Mouse (Mus musculus): ENCODE measurements at regions not wholly inside any gene's neighbourhood (a gene's known extent, or its start where the extent isn't known, plus 50 kb on each side); places are given as distances from the start of the nearest gene placed in this dataset.

DNA sequence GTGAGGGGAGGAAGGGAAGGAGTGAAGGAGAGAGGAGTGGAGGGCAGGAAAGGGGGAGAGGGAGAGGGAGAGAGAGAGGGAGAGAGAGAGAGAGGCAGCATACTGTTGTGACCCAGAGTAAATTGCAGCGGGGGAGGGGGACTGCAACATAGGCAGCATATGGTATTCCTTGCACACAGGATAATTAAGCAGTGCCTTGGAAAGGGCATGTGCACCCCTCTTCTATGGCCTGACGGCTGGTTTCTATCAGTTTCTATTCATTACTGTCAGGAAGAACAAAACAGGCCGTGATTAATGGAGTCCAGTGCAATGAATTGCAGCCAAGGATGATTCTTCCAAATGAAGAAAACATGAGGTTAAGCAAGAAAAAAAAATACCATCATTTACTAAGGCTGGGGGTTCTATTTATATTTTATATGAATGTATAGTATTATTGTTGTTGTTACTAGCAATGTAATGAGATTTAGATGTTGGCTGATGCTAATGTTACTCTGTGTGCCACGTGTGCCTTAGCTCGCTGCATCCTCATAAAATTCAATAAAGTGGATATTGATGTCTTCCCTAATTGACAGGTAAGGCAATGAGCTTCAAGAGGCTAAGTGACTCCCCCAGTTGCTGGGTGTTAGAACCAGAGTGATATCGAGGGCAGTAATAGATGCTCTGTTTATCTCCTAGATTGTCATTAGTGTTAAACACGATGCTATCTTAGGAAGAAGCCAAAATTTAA lies 181.3 kb downstream of the Gm19935 start:
- DNase-seq (ENCODE audit: extremely low spot score) = peak; percentile 39

DNA sequence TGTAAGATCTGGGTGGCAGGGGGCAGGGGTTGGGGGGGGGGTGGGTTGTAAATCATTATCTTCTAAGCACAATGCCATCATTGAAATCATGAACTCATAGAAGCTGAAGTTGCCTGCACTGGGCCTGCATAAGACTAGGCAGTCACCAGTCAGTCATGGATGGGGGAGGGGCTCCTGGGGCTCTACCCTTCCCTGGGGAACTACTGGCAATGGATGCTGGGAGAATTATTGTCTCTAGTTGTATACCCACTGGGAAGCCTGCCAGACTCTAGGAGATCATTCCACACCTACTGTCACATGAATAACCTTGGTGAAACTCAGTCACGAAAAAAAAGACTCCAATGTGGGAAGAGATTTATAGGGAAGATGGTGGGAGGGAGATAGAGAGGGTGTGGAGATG lies 186.4 kb downstream of the Gm19935 start:
- no peak for DNase-seq (ENCODE audit: extremely low spot score)

DNA sequence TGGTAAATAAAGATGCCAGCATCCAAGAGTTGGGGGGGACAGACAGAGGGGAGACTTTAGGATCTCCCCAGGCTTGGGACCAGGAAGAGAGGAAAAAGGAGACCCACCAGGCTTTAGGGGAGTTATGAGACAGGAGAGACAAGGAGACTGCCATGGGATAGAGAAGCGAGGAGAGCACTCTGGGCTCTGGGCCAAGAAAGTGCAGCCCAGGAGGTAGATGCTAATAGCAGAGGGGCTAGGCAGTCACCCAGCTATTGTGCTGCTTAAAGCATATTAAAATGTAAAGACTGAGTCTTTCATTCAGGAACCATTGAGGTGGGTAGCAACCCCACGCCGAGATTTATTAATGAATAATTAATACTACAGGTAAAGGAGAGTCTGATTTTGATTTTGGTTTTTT lies 208.8 kb downstream of the Gm19935 start:
- no peak for DNase-seq (ENCODE audit: extremely low spot score)

DNA sequence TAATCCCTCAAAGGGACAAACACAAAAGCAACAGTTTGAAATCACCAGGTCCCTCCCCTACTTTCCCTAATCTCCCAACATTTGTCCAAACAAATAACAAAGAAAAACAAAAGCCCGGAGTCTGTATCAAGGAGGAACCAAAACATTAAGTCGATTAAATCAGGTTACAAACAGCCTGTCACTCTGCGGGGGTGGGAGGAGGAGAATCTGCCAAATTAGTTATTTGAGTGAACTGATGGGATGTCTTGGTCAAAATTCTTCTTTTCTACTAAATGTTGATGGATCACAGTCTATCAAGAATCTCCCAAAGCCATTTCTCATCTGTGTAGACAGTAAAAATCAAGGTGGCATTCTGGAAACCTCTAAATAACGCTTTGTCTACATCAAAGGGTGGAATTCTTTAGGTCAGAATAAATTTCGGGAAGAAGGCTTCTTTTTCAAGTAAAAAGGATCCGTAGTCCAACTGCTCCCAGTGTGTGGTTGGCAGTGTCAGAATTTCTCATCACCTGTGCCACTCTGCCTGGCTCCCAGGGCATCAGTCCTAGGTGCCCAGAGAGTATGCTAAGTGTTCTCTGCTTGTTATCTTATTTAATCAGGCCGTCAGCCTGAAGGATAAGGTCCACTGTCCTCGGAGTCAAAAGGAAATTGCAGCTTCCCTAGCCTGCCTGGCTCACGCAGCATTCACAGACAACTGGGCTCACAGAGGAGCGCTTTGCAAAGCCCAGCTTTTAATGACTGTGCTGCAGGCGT lies 216.1 kb downstream of the Gm19935 start:
- no peak for DNase-seq (ENCODE audit: extremely low spot score)

DNA sequence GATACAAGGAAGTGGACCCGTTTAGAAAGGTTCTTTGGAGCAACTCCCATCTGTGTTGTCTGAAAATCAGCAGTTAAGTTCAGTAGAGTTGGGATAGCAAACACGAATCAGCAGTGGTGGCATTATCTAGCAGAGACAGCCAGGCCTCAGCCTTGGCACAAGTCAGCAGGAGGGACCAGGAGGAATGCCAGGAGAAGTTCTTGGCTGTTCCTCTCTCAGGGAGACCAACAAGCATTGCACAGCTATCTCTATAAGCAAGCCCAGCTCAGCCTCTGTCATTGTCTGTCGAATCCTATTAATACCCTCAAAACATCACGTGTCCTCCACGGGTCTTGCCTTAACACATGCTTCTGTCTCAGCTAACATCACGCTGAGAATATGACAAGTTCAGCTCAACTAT lies 219.8 kb downstream of the Gm19935 start:
- DNase-seq (ENCODE audit: extremely low spot score) = no peak

DNA sequence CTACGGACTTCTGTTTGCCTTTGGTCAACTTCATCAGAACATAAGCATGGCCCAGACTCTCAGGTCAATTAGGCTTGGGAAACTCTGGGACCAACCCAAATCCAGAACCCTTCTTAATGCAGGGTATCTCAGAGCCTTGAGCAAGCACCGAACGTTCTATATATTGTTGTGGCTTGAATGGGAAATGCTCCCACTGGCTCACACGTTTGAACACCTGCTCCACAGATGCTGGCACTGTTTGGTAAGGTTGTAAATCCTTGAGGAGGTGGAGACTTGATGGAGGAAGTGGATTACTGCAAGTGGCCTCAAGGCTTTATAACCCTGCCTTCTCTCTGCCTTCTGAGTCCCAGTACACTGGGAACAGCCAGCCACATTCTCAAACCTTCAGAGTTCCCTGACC lies 231.3 kb upstream of the Tox3 start:
- no peak for DNase-seq (ENCODE audit: extremely low spot score)

DNA sequence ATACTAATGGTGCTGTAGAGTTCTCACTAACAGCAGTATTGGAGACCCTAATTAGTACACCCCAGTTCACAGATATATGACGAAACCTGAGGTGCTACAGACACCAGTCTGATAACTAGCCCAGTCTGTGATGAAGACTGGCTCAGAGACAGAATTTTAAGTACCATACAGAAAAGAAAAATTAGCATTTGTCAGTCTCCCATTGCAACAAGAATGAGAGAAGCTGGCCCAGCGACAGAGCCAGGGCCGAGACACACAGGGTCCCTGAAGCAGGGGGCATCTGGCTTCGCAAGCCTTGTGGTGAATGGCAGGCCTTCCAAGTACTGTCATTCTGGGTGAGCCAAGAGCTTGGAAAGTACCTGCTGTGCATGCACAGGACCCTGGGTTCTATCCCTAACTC lies 228.8 kb upstream of the Tox3 start:
- no peak for DNase-seq (ENCODE audit: extremely low spot score)

DNA sequence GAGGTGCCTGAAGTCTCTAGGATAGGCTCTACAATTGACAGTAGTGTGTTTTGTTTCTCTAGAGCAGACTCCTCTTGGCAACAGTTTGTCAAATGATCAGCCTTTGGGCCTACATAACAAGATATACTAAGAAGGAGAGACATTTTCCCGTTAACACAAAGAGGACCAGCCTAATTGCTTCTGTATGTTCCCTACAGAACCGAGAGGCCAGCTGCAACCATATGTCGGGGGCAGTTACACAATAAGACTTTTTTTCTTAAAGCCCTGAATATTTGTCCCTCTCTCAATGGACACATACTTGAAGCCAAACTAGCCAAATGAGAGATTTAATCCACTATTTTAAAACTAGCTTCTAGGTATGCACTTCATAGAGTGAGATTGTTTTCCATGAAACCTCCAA lies 226.5 kb upstream of the Tox3 start:
- no peak for DNase-seq (ENCODE audit: extremely low spot score)

DNA sequence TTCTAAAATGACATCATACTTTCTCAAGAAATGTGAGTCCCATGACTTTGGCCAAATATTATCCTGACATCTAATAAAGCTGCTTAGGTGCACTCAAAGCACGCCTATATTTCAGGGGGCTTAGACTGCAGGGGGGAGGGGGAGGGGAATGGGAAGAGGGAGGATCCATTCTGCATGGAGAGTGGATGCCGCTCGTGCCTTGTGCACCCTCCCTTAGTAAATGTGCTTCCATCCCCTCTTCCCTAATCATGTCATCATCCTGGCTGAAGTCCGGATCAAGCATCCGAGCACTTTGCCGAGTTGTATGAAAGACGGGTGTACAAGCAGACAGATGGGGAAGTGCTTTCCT lies 207.9 kb upstream of the Tox3 start:
- DNase-seq (ENCODE audit: extremely low spot score) = no peak

DNA sequence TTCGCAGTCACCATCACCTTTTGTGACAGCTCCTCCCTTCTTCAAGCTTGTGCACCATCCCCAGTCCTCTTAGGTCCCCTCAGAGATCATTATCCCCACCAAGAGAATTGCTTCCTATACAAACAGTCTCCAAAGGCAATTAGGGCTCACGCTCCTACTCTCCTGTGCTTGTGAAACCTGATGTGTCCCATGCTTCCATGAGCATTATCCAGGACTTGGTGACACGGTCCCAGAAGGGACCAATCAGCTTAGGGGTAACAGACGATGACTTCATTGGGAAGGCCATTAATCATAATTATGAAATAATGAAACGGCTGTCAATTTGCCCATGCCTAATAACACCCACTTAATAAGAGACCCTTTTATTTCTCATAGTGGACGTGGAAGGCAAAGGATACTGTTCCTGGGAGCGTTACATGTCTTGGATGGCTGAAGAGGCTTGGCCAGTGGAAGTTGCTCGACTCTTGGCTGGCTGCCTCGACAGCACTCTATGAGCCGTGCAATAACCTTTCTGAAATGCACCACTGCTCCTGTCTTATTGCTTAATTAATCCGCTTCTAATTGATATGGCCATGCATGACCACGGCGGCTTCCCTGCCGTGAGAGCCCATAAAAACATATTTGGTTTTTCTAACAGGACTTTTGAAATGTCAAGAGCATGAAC lies 207.4 kb upstream of the Tox3 start:
- no peak for DNase-seq (ENCODE audit: extremely low spot score)

DNA sequence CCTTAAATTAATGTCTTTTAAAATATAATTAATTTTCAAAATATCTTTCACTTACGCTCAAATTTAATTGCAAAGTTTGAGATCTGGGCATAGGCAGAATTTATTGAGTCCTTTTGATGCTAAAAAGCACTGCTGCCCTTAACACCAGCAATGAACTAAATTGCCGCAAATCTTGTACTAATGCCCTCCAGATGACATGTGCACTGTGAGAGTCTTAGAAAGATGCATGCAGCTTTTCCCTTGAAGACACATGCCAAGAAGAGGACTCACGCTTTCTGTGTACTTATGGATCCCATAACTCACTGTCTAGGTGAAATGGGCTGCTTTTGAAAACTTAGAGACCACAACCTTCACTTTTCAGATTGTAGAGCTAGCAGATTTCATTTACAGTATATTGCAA lies 199.1 kb upstream of the Tox3 start:
- DNase-seq (ENCODE audit: extremely low spot score) = no peak

DNA sequence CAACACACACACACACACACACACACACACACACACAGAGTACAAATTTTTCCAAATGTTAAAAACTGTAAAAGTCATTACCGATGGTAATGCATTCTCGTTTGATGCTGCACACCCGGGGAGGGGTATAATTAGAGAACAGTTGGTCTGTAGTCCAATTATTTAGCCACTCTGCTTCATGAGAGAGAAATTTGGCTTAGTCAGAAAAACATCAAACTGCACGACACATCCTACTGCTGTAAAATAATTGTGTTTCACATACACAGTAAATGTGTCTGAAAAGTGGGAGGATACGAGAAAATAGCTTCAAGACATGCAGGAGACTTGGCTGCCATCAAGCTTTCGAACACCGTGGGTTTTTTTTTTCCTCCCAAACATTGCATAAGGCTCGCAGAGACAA lies 194.5 kb upstream of the Tox3 start:
- no peak for DNase-seq (ENCODE audit: extremely low spot score)

DNA sequence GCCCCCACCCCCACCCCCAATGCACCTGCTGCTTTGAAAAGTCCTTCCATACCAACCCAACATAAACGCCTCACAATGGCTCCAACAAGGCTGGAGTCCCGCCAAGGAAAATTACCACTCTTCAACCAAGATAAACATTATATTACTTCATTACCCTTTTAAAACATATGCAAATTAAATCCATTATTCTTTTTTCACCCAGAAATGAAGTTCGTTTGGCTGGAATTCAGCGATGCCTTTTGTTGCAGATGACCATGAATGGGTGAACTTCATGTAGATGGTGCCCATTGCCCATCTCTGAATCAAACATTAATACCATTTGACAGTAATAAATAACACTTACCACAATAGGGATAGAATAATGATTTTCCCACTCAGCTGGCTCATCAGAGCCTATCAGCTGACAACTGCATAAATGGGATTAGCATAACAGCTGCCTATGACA lies 188.1 kb upstream of the Tox3 start:
- DNase-seq (ENCODE audit: extremely low spot score) = no peak

DNA sequence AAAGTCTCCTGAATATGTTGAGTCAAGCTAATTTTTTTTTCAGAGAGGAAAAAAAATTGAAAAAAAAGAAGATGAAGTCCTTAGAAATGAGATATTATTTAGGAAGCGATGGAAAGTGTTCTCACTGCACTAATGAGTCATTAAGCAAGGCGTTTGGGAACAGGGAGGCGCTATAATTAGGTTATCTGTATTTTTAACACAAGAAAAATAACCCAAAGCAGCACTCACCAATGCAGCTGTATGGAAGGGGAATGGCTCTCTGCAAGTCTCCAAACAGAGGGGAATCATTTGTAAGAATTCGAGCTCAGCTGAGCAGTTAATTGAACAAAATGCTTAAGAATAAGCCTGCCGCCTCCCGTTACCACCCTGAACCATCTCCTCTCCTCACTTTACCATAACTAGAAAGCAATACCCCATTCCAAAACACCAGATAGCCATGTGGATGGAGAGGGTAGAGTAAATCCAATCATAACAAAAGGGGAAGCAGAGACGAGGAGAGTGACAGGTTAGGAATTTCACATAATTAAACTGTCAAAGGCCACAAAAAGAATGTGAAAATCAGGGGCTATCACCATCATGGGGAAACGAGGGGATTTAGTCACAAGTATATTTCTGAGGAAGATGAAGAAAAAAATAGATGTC lies 187.5 kb upstream of the Tox3 start:
- DNase-seq (ENCODE audit: extremely low spot score) = no peak

DNA sequence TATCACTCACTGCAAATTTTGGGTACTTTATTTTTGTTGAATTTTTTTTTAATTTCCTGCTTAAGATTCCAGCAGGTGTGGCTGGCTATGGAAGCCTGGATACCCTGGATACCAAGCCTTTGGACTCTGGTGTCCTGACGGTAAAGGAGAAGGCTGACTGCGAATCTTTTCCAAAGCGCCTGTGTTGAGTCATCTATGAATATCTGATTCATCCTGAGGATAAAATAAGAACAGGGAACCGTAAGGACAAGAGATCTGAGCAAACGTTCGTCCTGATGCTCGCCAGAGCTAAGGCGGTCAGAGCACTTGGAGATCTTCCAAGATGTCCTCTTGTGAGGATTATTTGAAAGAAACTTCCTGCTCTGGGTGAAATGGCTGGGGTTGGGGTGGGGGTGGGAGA lies 173.2 kb upstream of the Tox3 start:
- DNase-seq (ENCODE audit: extremely low spot score) = no peak

DNA sequence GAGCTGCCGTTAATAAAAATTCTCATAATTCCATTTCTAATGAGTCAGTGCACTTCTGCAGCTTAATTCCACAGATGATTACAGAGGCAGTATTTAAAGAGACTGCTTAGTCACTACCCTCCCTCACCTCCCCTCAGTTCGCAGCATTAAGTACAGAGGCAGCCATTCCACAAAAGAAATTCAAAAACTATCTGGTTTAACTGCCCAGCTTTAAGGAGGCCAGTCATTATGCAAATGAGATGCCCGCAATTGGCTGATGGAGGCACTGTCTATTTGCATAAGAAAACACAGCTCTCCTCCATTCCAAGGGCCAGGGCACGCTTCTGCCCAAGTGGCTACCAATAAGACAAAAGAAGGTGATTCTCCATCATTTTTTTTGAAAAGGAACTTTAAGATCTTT lies 172.0 kb upstream of the Tox3 start:
- DNase-seq (ENCODE audit: extremely low spot score) = peak; percentile 14

DNA sequence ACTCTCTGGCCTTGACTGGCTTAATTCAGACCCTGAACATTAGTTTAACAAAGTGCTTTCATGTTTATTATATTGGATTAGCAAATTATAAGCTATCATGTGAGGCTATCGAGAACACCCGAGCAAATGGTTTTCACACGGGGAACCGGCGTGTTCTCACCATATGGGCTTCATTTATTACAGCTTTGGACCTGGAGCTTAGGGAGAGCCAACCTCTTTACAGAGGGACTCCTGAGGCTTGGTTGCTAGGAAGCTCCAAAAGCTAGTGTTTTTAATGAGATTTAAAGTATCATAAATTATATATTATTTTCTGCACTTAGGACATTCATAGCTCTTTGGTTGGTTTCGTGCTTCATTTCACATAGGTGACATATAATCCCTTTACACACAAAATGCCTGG lies 171.4 kb upstream of the Tox3 start:
- no peak for DNase-seq (ENCODE audit: extremely low spot score)

DNA sequence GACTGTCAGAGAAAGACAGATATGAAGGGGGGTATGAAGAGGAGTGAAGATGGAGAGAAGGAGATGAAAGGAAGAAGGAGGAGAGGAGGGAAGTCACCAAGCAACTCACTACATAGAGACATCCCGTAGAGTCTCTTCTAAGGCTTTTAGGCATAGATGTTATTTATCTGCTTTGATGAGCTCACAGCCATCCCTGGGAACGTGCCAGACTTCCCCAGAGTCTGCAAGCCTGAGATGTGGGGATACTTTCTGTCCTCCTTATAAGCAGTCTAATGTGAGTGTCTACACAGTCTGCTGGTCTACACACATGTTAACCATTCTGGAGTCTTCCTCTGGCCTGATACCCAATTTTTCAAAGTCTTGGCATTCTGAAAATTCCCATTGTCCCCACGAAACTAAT lies 166.0 kb upstream of the Tox3 start:
- DNase-seq (ENCODE audit: extremely low spot score) = no peak

DNA sequence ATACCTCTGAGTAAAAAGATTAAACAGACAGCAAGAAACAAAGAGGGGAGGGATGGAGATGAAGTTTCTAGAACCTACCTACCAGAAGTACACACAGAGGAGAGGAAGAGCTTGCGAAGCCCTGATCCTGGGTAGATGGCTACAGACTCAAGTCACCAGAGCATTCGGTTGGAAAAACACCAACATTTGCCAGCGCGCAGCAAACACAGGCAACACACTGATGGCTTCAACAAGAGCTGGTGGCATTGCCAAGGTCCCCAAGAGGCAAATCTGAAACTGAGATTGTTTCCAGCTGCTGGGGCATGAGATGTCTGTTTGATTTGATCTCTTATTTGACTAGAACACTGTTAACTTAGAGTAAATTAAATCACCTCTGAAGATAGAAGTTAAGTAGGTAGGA lies 165.5 kb upstream of the Tox3 start:
- no peak for DNase-seq (ENCODE audit: extremely low spot score)

DNA sequence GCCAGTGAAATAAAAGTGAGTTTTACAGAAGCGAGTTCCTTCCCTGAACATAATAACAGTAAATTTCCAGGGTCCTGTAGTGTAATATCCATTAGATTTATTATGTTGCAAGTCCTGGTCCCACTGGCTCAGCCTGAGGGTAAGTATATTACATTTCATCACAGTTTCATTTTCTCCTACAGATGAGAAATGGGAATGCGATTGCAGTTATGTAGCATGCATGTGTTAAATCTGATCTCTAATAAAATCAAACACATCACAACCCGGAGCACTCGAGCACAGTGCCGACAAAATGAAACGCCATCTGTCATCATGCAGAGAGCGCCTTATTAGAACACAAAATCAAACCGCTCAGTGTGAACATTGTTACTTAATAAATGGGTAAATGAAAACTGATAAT lies 165.0 kb upstream of the Tox3 start:
- DNase-seq (ENCODE audit: extremely low spot score) = no peak

DNA sequence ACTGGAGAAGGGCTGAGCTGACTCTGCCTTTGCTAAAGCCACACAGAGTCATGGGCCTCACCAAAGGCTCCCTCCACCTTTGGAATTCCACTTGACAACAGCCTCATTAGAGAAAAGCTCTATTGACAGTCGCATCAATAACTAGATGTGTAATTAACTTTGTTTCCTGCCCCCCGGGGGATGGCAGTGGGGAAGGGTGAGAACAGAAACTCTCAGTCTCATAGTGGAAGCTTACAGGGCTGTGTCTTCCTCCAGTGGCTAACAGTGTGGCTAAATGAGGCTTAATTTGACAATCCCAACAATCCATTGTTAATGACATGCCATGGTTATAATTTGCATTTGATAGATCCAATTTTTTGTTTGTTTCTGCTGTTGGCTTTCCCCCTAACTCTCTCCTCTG lies 164.5 kb upstream of the Tox3 start:
- no peak for DNase-seq (ENCODE audit: extremely low spot score)

DNA sequence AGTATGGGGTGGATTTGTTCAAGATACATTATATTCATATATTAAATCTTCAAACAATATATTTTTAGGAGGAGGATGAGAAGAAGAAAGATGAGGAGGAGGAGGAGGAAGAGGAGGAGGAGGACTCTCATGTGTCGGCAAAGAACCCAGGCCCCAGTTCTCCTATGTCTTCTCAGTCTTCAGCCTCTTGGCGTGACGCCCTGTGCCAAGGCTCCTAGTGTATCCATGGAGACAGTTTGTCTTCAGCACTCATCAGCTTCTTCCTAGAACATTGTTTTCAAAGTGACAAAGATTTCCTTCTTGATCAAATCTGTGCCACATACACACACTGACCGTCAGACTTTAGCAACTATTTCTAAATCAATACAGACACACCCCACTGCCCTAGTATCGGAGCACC lies 156.4 kb upstream of the Tox3 start:
- no peak for DNase-seq (ENCODE audit: extremely low spot score)

DNA sequence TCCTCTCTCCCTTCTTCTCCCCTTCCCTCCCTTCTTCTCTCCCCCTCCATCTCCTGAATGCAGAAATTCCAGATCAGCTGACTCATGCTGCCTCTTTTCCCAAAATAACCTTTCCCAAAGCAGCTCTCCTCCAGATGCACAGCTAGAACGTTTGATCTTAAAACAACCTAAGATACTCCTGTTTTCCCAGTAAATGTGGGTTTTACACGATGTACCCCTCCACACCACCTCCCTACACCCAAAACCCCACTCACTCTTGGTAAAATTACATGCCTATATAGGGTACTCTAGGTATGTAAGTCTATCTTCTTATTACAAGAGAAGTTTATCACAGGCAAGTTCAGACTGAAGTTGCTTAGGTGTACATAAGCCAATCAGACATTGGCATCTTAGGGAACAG lies 155.2 kb upstream of the Tox3 start:
- no peak for DNase-seq (ENCODE audit: extremely low spot score)

Measured in embryo, embryonic 9.5 days (tissue).